Mouse (Mus musculus): Measurements from ENCODE around the gene Mgat1. TPM values are rescaled to one million over a fixed set of nuclear protein-coding genes. Genes with fewer than 3 reads are reported as not detected.

The Mgat1 gene
- total RNA-seq, 1 experiment from 2014 or later = 116 TPM

GRCm38 (mm10) chr11:49241471-49241870, 2.5 kb upstream of the Mgat1 start:
- DNase-seq = no peak

GRCm38 (mm10) chr11:49242944-49243626, 906 bp upstream of the Mgat1 start:
- no peak for DNase-seq

- DNase-seq = no peak
Measured at GRCm38 (mm10) chr11:49244595-49244930, 572 bp downstream of the Mgat1 start.

GRCm38 (mm10) chr11:49245176-49245575, 1.2 kb downstream of the Mgat1 start:
- peak; percentile 49 for DNase-seq

- no peak for DNase-seq
Measured at GRCm38 (mm10) chr11:49245634-49246415, 1.8 kb downstream of the Mgat1 start.

- no peak for DNase-seq
Measured at GRCm38 (mm10) chr11:49246523-49246922, 2.5 kb downstream of the Mgat1 start.

GRCm38 (mm10) chr11:49247255-49247654, 3.3 kb downstream of the Mgat1 start:
- no peak for DNase-seq

GRCm38 (mm10) chr11:49248226-49248973, 4.4 kb downstream of the Mgat1 start:
- DNase-seq = peak; percentile 63

GRCm38 (mm10) chr11:49248974-49249700, 5.1 kb downstream of the Mgat1 start:
- no peak for DNase-seq

- no peak for DNase-seq
Measured at GRCm38 (mm10) chr11:49249811-49250421, 5.9 kb downstream of the Mgat1 start.

GRCm38 (mm10) chr11:49250422-49251379, 6.7 kb downstream of the Mgat1 start:
- DNase-seq = peak; percentile 93

- no peak for DNase-seq
Measured at GRCm38 (mm10) chr11:49251380-49251761, 7.4 kb downstream of the Mgat1 start.

GRCm38 (mm10) chr11:49252048-49252447, 8.1 kb downstream of the Mgat1 start:
- no peak for DNase-seq

- DNase-seq = no peak
Measured at GRCm38 (mm10) chr11:49253035-49253434, 9.0 kb downstream of the Mgat1 start.

- DNase-seq = no peak
Measured at GRCm38 (mm10) chr11:49259296-49259695, 15.3 kb downstream of the Mgat1 start.

GRCm38 (mm10) chr11:49259829-49260228, 15.8 kb downstream of the Mgat1 start:
- no peak for DNase-seq

GRCm38 (mm10) chr11:49260598-49261312, 16.8 kb downstream of the Mgat1 start:
- peak; percentile 89 for DNase-seq

- no peak for DNase-seq
Measured at GRCm38 (mm10) chr11:49261313-49261855, 17.4 kb downstream of the Mgat1 start.

- no peak for DNase-seq
Measured at GRCm38 (mm10) chr11:49262286-49262685, 18.3 kb downstream of the Mgat1 start.

- no peak for DNase-seq
Measured at GRCm38 (mm10) chr11:49263149-49263548, 19.2 kb downstream of the Mgat1 start.

Data from adrenal gland, postnatal 25 days (tissue).